Comparison of ENCODE assay signal across 11 mouse cellular contexts in genomic region chr3:146866563-146866962, GRCm38 (mm10). TPM values are rescaled to one million over a fixed set of nuclear protein-coding genes. Genes with fewer than 3 reads are reported as not detected.
A peak's percentile ranks its signal among the peaks of the same experiment; 100 is the strongest.
DNase-seq lines count a peak whose midpoint lies in the region; ATAC-seq and TF ChIP-seq lines count a peak whose summit lies in the region.
"Had no signal": no experiment of that assay in that cellular context is flagged by ENCODE, and none has a peak within 500 bp of the region (broad histone marks: within the 10 kb centered on the region; RNA-seq: fewer than 3 reads in every experiment).

No protein-coding gene starts in this region.

- no peak overlapping the region for H3K27ac ChIP-seq in lung, embryonic 14.5 days (ENCODE audit: low read depth)
- H3K27ac ChIP-seq: hindbrain, embryonic 12.5 days; midbrain, embryonic 15.5 days had no signal

- H3K4me1 ChIP-seq in lung, embryonic 14.5 days (ENCODE audit: insufficient read depth), result no peaks in the 10 kb centered on the region
- H3K4me1 ChIP-seq: hindbrain, embryonic 12.5 days; midbrain, embryonic 15.5 days had no signal

- peak; percentile 54 for TF ChIP-seq CTCF in lung, embryonic 14.5 days (IDR thresholded peaks at IDR 0.05; ENCODE audit: low read depth)

- H3K9me3 ChIP-seq in lung, embryonic 14.5 days (ENCODE audit: low read depth, low read length), result no peaks in the 10 kb centered on the region
- H3K9me3 ChIP-seq: hindbrain, embryonic 12.5 days; midbrain, embryonic 15.5 days had no signal

- H3K9ac ChIP-seq in lung, embryonic 14.5 days, result no peak overlapping the region
- H3K9ac ChIP-seq: hindbrain, embryonic 12.5 days; midbrain, embryonic 15.5 days had no signal

- no peak overlapping the region for H3K4me3 ChIP-seq in lung, embryonic 14.5 days (ENCODE audit: low read depth, low read length)
- H3K4me3 ChIP-seq: hindbrain, embryonic 12.5 days; midbrain, embryonic 15.5 days had no signal

- no peak overlapping the region for H3K4me2 ChIP-seq in lung, embryonic 14.5 days
- H3K4me2 ChIP-seq: hindbrain, embryonic 12.5 days; midbrain, embryonic 15.5 days had no signal

- WGBS in lung, embryonic 14.5 days, result 25% methylated on average over 4 of the region's 4 CpGs

- no peak for ATAC-seq in lung, embryonic 14.5 days (ENCODE audit: insufficient read depth)
- ATAC-seq: midbrain, embryonic 15.5 days had no signal

- no peaks in the 10 kb centered on the region for H3K27me3 ChIP-seq in lung, embryonic 14.5 days (ENCODE audit: insufficient read depth, low read length)
- H3K27me3 ChIP-seq: hindbrain, embryonic 12.5 days; midbrain, embryonic 15.5 days had no signal

- DNase-seq in cerebellum, postnatal 10 days, result peak; percentile 21 to 27
- DNase-seq in cerebellum, adult 18-20 months, result no peak
- peak; percentile 40 for DNase-seq in lung, embryonic 14.5 days
- DNase-seq in lung, adult 18-20 months, result no peak
- peak; percentile 7 for DNase-seq in c-Kit-positive CD71-positive TER-119-negative erythroid progenitor cells, embryonic 14.5 days (ENCODE audit: low read depth)
- peak; percentile 2 for DNase-seq in naive thymus-derived CD4-positive, alpha-beta T cell, adult 2 months (ENCODE audit: low read depth)
- DNase-seq in cerebellum, adult 11 months, result no peak
- no peak for DNase-seq in right cerebral cortex, adult 2 months (ENCODE audit: low spot score in 2 of 2)
- DNase-seq: right cerebral cortex, postnatal 14 days had no signal

- no peaks in the 10 kb centered on the region for H3K36me3 ChIP-seq in lung, embryonic 14.5 days (ENCODE audit: insufficient read depth)
- H3K36me3 ChIP-seq: hindbrain, embryonic 12.5 days; midbrain, embryonic 15.5 days had no signal

RNA-seq across cellular contexts. Expression of gene Ttll7, which starts 14.4 kb away (rescaled TPM):
- polyA plus RNA-seq in lung, embryonic 14.5 days (2014; fragmentation: Nextera tagmentation; extraction: Ambion mirVana), result 2.5 and 3.8 TPM in 2 replicates

RNA-seq across cellular contexts. Expression of gene Prkacb, which starts 53.8 kb away (rescaled TPM):
- polyA plus RNA-seq in lung, embryonic 14.5 days (2014; fragmentation: Nextera tagmentation; extraction: Ambion mirVana), result 69.6 and 74.8 TPM in 2 replicates

Comparison
In these comparisons a context has a peak if more than half of its experiments do, and no peak if none do; other contexts are left out.
1. DNase-seq: peak in cerebellum, postnatal 10 days (2 of 2), lung, embryonic 14.5 days (single experiment), c-Kit-positive CD71-positive TER-119-negative erythroid progenitor cells, embryonic 14.5 days (single experiment) and naive thymus-derived CD4-positive, alpha-beta T cell, adult 2 months (single experiment); none in cerebellum, adult 18-20 months (0 of 2), lung, adult 18-20 months (0 of 2), cerebellum, adult 11 months (single experiment) and right cerebral cortex, adult 2 months (0 of 2).